Mouse (Mus musculus) neural tube, embryonic 12.5 days (tissue): ENCODE results near the gene Kyat1. TPM values are rescaled to one million over a fixed set of nuclear protein-coding genes. Genes with fewer than 3 reads are reported as not detected.
A peak's percentile ranks its signal among the peaks of the same experiment; 100 is the strongest.

ENCODE experiments used
- ATAC-seq: fragments of 200-750 bp; cut with Nextera tagmentation; 2 replicates; pipeline ENCODE4 v1.8.0; 2017; ENCODE audit warnings: low read depth, mild to moderate bottlenecking, moderate TSS enrichment, moderate library complexity; ENCODE audit not compliant: low FRiP score
- H3K27ac ChIP-seq: fragments of 300-500 bp; sonication (generic); 2 replicates; pipeline ENCODE4 v1.5.1; 2016
- H3K27me3 ChIP-seq: fragments of 300-500 bp; sonication (generic); replicated peaks from 2 replicates; pipeline ENCODE4 v1.6.1; 2016; ENCODE audit warnings: mild to moderate bottlenecking
- H3K36me3 ChIP-seq: fragments of 300-500 bp; sonication (generic); 2 replicates; pipeline ENCODE4 v1.6.1; 2016; ENCODE audit warnings: mild to moderate bottlenecking
- H3K4me1 ChIP-seq: fragments of 300-500 bp; sonication (generic); 2 replicates; pipeline ENCODE4 v1.6.1; 2016
- H3K4me2 ChIP-seq: fragments of 300-500 bp; sonication (generic); replicated peaks from 2 replicates; pipeline ENCODE4 v1.6.1; 2016; ENCODE audit warnings: mild to moderate bottlenecking
- H3K4me3 ChIP-seq: fragments of 300-500 bp; sonication (generic); 2 replicates; pipeline ENCODE4 v1.5.1; 2016
- H3K9ac ChIP-seq: fragments of 300-500 bp; sonication (generic); 2 replicates; pipeline ENCODE4 v1.6.1; 2016; ENCODE audit warnings: mild to moderate bottlenecking
- H3K9me3 ChIP-seq: fragments of 300-500 bp; sonication (generic); 2 replicates; pipeline ENCODE4 v1.6.1; 2016; ENCODE audit warnings: mild to moderate bottlenecking
- WGBS: fragments of 180-500 bp; shearing (Covaris S2); methylation state at CpG from one replicate; pipeline ENCODE4 v1.1.7; 2016; 5-methylcytosine and 5-hydroxymethylcytosine counted together
- polyA plus RNA-seq: library from polyadenylated mRNA; unstranded; fragments of >200 nt; fragmentation: Nextera tagmentation; extraction: Ambion mirVana; gene quantifications from 2 replicates; pipeline ENCODE4 v1.2.1, GENCODE M21; 2016

Kyat1 gene
- 12.5 and 12.7 TPM in 2 replicates for polyA plus RNA-seq

DNA sequence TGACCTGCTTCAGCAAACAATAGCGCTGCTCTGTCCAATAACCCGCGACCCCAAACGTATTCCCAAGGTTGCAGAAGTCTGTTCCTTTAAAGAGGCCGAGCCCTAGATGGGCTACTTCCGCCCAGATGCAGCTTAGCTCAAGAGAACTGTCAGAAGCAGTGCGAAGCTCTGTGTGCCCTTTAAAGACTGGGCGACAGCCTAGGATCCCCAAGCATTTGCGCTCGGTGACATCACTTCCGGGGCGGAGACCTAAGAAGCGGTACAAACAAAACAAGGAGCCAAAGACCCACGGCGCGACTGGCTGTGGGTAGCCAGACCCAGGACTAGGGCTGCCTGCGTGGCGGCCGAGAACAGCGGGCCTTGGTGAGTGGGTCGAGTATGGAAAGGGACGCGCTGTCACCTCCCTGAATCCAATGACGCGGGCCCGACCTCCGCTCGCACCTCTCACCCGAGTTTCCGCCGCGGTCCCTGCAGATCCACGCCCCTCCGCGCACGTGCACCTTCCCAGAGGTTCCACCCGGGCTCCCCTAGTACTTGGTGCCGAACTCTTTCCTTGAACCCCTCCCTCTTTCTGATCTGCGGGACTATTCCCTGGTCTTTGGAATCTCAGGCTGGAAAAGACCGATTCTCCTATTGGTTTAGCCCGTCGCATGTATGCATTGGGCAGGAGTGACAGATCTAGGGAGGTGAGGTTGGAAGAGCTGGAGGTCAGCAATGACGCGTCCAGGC is at the start of gene Kyat1:
Kyat1 (minus strand) TSS at position 219 of the 729 bp plus-strand sequence.
- Histone ChIP-seq H3K4me1 (peaks cover 16% of the 10 kb centered on the region), H3K9me3 (no peaks in the 10 kb centered on the region), H3K27ac (peak within 1 kb of the TSS; percentile 26; the same call in 1 of the 2 replicates), H3K36me3 (no peaks in the 10 kb centered on the region), H3K27me3 (no peaks in the 10 kb centered on the region), H3K4me3 (peak within 1 kb of the TSS; percentile 54), H3K9ac (peak within 1 kb of the TSS; percentile 60), H3K4me2 (peak within 1 kb of the TSS; percentile 88)
- peak; percentile 94 for ATAC-seq
- under 1% methylated on average over 44 of the region's 44 CpGs for WGBS

GRCm38 (mm10) chr2:30253809-30254208 is 48.2 kb upstream of the Kyat1 start:
- WGBS = 88% methylated on average over 5 of the region's 5 CpGs
- Histone ChIP-seq H3K27ac (no peak overlapping the region), H3K4me2 (no peak overlapping the region), H3K4me3 (no peak overlapping the region), H3K27me3 (no peaks in the 10 kb centered on the region), H3K9me3 (no peaks in the 10 kb centered on the region), H3K36me3 (peaks cover 76% of the 10 kb centered on the region), H3K4me1 (no peaks in the 10 kb centered on the region; the same call in 1 of the 2 replicates), H3K9ac (no peak overlapping the region)
- no peak for ATAC-seq

GRCm38 (mm10) chr2:30252521-30252920 is 46.9 kb upstream of the Kyat1 start:
- no peak for ATAC-seq
- Histone ChIP-seq H3K4me3 (no peak overlapping the region), H3K4me2 (no peak overlapping the region), H3K36me3 (peaks cover 76% of the 10 kb centered on the region), H3K4me1 (no peaks in the 10 kb centered on the region; the same call in 1 of the 2 replicates), H3K9me3 (no peaks in the 10 kb centered on the region), H3K27me3 (no peaks in the 10 kb centered on the region), H3K27ac (no peak overlapping the region), H3K9ac (no peak overlapping the region)
- 82% methylated on average over 3 of the region's 3 CpGs for WGBS

GRCm38 (mm10) chr2:30251417-30252104 is 45.9 kb upstream of the Kyat1 start:
- no peak for ATAC-seq
- no peaks in the 10 kb centered on the region for H3K4me1 ChIP-seq
- 70% methylated on average over 5 of the region's 5 CpGs for WGBS
- H3K36me3 ChIP-seq = peaks cover 72% of the 10 kb centered on the region
- no peaks in the 10 kb centered on the region for H3K27me3 ChIP-seq
- H3K27ac ChIP-seq = no peak overlapping the region
- H3K4me2 ChIP-seq = no peak overlapping the region
- H3K4me3 ChIP-seq = no peak overlapping the region
- no peaks in the 10 kb centered on the region for H3K9me3 ChIP-seq
- no peak overlapping the region for H3K9ac ChIP-seq

DNA sequence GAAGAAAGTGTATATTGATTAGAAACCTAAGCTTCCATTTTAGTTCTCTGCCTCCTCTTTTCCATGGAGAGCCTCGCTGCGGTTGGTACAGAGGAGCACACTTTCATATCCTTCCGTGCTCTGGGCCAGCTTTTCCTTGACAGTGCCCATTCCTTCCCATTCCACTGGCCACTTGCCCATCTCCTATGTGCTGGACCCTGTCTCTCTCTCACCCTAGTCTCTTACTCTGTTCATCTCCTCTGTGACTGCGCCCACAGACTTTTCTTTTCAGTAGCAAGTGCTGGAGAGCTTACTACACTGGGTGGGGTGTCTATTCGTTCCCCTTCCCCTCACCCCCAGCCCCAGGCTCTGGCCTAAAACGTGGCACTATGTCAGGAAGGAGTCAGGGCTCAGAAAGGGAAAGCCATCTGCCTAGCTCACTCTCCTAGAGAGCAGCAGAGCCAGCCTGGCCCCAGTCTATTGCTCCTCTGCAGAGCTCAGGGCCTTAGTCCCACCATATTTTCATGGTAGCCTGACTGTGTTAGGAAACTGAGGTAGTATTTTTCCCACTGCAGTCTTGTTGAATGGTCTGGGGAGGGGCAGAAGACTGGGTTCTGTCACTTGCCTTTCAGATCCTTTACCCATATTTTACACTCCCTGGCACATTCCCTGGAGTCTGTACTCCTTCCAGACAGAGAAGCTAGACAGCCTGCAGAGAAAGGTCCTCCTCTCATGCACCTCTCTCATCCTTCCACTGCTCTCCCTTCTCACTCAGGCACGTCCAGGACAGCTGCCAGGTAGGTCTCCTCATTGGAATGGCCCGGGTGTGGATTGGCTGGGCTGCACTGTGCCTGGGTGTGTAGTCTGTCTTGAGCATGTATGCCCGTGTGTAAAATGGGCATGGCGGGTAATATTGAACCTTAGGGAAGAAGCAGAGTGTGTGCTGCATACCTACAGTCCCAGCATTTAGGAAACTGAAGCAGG is 44.8 kb upstream of the Kyat1 start:
- Histone ChIP-seq H3K27me3 (no peaks in the 10 kb centered on the region), H3K9me3 (no peaks in the 10 kb centered on the region), H3K9ac (no peak overlapping the region), H3K4me1 (0 out of 2 replicates have a peak, but pooled peaks cover 5% of the 10 kb centered on the region), H3K27ac (no peak overlapping the region), H3K36me3 (peaks cover 66% of the 10 kb centered on the region), H3K4me2 (no peak overlapping the region), H3K4me3 (no peak overlapping the region)
- ATAC-seq = no peak
- 89% methylated on average over 10 of the region's 10 CpGs for WGBS

- Histone ChIP-seq H3K27me3 (no peaks in the 10 kb centered on the region), H3K9me3 (no peaks in the 10 kb centered on the region), H3K4me3 (no peak overlapping the region), H3K9ac (no peak overlapping the region), H3K36me3 (peaks cover 63% of the 10 kb centered on the region), H3K27ac (no peak overlapping the region), H3K4me1 (0 out of 2 replicates have a peak, but pooled peaks cover 6% of the 10 kb centered on the region), H3K4me2 (no peak overlapping the region)
- WGBS = 95% methylated on average over 3 of the region's 3 CpGs
- no peak for ATAC-seq
Observed at GRCm38 (mm10) chr2:30249182-30249581, 43.5 kb upstream of the Kyat1 start.

DNA sequence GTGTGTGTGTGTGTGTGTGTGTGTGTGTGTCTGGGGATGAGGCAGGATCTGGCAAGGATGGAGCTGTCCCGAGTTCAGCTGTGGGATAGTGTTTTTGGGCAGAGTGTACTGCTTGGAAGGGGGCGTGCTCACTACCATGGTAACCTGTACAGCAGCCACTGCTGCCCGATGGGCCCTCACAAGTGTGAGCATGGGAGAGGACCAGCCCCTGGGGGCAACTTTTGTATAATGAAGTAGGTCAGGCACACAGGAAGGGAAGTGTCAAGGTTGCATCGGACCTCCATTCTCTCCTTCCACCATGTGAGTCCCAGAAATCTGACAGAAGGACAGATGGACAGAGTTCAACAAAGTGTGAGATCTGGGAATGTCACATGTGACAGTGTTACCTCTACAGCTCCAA is 42.0 kb upstream of the Kyat1 start:
- ATAC-seq = no peak
- 73% methylated on average over 4 of the region's 4 CpGs for WGBS
- peaks cover 73% of the 10 kb centered on the region for H3K36me3 ChIP-seq
- 0 out of 2 replicates have a peak, but pooled peaks cover 6% of the 10 kb centered on the region for H3K4me1 ChIP-seq
- H3K4me2 ChIP-seq = no peak overlapping the region
- H3K4me3 ChIP-seq = no peak overlapping the region
- H3K9ac ChIP-seq = no peak overlapping the region
- H3K27ac ChIP-seq = no peak overlapping the region
- H3K9me3 ChIP-seq = no peaks in the 10 kb centered on the region
- H3K27me3 ChIP-seq = no peaks in the 10 kb centered on the region

DNA sequence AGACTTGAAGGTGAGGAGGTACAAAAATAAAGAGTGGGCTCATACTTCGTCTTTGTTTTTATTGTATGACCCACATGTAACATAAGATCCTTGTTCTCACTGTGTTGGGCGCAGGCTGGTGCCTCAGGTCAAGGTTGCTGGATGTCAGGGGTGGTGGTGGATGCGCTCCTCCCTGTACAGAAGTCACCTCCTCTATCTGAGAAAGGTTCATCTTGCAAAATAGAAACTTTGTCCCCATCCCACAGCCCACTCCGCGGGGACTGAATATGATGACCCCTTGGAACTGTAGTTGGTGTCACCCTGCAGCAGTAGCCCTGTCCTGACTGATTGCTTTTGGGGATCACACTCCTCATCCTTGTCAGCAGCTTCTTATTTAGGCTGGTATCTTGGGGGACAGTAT is 41.4 kb upstream of the Kyat1 start:
- no peak overlapping the region for H3K4me2 ChIP-seq
- 95% methylated on average over 5 of the region's 5 CpGs for WGBS
- H3K4me3 ChIP-seq = no peak overlapping the region
- no peak overlapping the region for H3K27ac ChIP-seq
- H3K4me1 ChIP-seq = 0 out of 2 replicates have a peak, but pooled peaks cover 9% of the 10 kb centered on the region
- H3K36me3 ChIP-seq = peaks cover 74% of the 10 kb centered on the region
- no peaks in the 10 kb centered on the region for H3K9me3 ChIP-seq
- H3K27me3 ChIP-seq = no peaks in the 10 kb centered on the region
- no peak for ATAC-seq
- no peak overlapping the region for H3K9ac ChIP-seq

DNA sequence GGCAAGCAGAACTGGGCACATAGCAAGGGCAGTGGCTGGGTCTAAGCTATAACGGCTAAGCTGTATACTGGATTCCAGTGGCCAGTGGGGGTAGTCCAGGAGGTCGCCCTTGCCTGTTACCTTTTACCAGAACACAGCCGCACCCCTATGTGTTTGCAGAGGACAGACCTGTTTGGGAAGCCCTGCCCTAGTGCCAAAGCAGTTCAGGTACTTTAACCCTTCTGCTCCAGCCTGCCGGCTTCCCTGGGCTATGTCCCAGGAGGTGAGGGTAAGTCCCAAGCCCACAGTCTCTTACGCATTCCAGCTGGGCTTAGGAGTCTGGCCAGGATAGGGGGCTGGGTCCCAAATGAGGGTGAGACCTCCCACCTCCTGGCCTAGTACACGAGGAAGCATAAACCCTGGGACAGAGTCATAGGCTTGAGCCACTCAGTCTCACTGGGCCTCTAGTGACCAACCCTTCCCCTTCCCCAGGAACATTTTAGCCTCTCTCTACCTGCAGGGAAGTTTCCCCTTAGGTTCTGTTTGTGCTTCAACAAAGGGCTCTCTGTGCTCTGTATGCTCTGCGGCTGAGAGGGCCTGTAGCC is 39.0 kb upstream of the Kyat1 start:
- Histone ChIP-seq H3K4me3 (no peak overlapping the region), H3K27ac (no peak overlapping the region), H3K36me3 (peaks cover 83% of the 10 kb centered on the region), H3K4me2 (no peak overlapping the region), H3K27me3 (no peaks in the 10 kb centered on the region), H3K4me1 (peaks cover 19% of the 10 kb centered on the region), H3K9me3 (no peaks in the 10 kb centered on the region), H3K9ac (no peak overlapping the region)
- WGBS = 76% methylated on average over 7 of the region's 7 CpGs
- ATAC-seq = no peak

DNA sequence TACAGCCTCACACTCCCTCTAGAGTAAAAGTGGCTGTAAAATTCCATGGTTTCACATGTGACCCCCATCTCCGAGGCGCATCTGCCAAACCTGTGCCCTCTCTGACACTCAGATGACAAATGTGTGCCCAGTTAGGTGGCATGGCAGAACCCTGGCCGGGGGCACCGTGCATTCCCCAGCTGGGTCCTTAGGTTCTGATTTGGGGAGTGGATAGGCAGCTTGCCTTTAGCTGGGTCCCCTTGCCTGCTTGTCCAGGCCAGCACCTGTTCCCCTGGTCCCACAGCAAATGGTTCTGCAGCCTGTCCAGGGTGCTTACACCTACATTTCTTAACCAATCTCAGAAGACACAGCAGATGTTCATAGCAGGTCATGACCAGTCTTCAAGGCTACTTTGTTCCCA is 37.7 kb upstream of the Kyat1 start:
- Histone ChIP-seq H3K4me2 (no peak overlapping the region), H3K9me3 (no peaks in the 10 kb centered on the region), H3K36me3 (peaks cover 72% of the 10 kb centered on the region), H3K27me3 (no peaks in the 10 kb centered on the region), H3K4me1 (peaks cover 32% of the 10 kb centered on the region), H3K4me3 (no peak overlapping the region), H3K27ac (no peak overlapping the region), H3K9ac (no peak overlapping the region)
- WGBS = 95% methylated on average over 4 of the region's 4 CpGs
- ATAC-seq = no peak

DNA sequence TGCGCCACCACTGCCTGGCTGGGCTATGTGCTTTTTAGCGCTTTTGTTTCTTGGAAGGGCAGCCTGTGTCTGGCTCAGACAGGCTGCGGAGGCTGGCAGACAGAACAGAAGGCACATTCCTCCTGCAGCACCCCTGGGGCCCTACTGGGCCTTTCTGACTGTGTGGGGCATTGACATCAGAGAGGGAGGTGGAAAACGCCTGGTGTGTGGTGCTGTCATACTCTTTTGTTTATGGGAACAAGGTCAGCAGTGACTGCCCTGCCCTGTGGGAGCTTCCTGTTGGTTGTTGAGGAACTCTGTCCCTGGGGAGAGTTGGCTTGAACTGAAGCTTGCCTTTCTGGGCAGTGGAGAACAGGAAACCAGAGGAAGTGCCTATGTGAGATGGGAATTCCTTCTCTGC is 36.9 kb upstream of the Kyat1 start:
- no peak for ATAC-seq
- Histone ChIP-seq H3K4me2 (no peak overlapping the region), H3K9me3 (no peaks in the 10 kb centered on the region), H3K27ac (no peak overlapping the region), H3K27me3 (no peaks in the 10 kb centered on the region), H3K4me1 (peaks cover 36% of the 10 kb centered on the region), H3K4me3 (no peak overlapping the region), H3K9ac (no peak overlapping the region), H3K36me3 (peaks cover 64% of the 10 kb centered on the region)
- WGBS = 37% methylated on average over 4 of the region's 4 CpGs
